Mouse (Mus musculus) kidney, postnatal 0 days (tissue): Measurements from ENCODE around the gene Qrfp. TPM values are rescaled to one million over a fixed set of nuclear protein-coding genes. Genes with fewer than 3 reads are reported as not detected.

Experiments used
- ATAC-seq: fragments of 200-750 bp; cut with Nextera tagmentation; replicated peaks from 2 replicates; pipeline ENCODE4 v1.8.0; 2017; ENCODE audit warnings: low read depth, moderate number of reproducible peaks, moderate TSS enrichment, moderate library complexity; ENCODE audit not compliant: low FRiP score
- DNase-seq: peaks from one replicate; pipeline ENCODE4 v3.0.0-alpha.2; 2016; ENCODE audit warnings: low spot score
- H3K27ac ChIP-seq: fragments of 300-500 bp; sonication (generic); 2 replicates; pipeline ENCODE4 v1.5.1; 2014; ENCODE audit warnings: mild to moderate bottlenecking
- H3K27me3 ChIP-seq: fragments of 300-500 bp; sonication (generic); 2 replicates; pipeline ENCODE4 v1.6.1; 2014; ENCODE audit warnings: low read length, mixed read lengths; ENCODE audit not compliant: insufficient read depth
- H3K36me3 ChIP-seq: fragments of 300-500 bp; sonication (generic); 2 replicates; pipeline ENCODE4 v1.6.1; 2014; ENCODE audit warnings: low read length, mixed read lengths; ENCODE audit not compliant: insufficient read depth
- H3K4me1 ChIP-seq: fragments of 300-500 bp; sonication (generic); replicated peaks from 2 replicates; pipeline ENCODE4 v1.6.1; 2014; ENCODE audit warnings: antibody characterized with exemption, low read length, mixed read lengths; ENCODE audit not compliant: insufficient read depth
- H3K4me2 ChIP-seq: fragments of 300-500 bp; sonication (generic); 2 replicates; pipeline ENCODE4 v1.6.1; 2014; ENCODE audit warnings: mild to moderate bottlenecking, low read length, moderate library complexity, mixed read lengths
- H3K4me3 ChIP-seq: fragments of 300-500 bp; sonication (generic); replicated peaks from 2 replicates; pipeline ENCODE4 v1.5.1; 2014; ENCODE audit warnings: low read depth, low read length
- H3K9ac ChIP-seq: fragments of 300-500 bp; sonication (generic); 2 replicates; pipeline ENCODE4 v1.6.1; 2014; ENCODE audit warnings: low read depth, low read length
- H3K9me3 ChIP-seq: fragments of 300-500 bp; sonication (generic); replicated peaks from 2 replicates; pipeline ENCODE4 v1.6.1; 2016; ENCODE audit warnings: low read length, inconsistent platforms, mixed read lengths
- CTCF ChIP-seq: IDR thresholded peaks from 2 replicates; pipeline ENCODE4 v1.5.1; 2016; ENCODE audit warnings: antibody characterized with exemption, low read depth, mild to moderate bottlenecking, moderate library complexity
- WGBS: fragments of 180-500 bp; shearing (Covaris S2); extraction: QIAGEN DNeasy Blood & Tissue Kit; methylation state at CpG from one replicate; pipeline ENCODE4 v1.1.7; 2014; 5-methylcytosine and 5-hydroxymethylcytosine counted together
- polyA plus RNA-seq: library from polyadenylated mRNA; unstranded; fragments of >200 nt; fragmentation: Nextera tagmentation; extraction: Ambion mirVana; gene quantifications from 2 replicates; pipeline ENCODE4 v1.2.1, GENCODE M21; 2015

The Qrfp gene
- polyA plus RNA-seq, 1 experiment from 2014 or later, result 0.08 TPM

- DNase-seq (no peak), ATAC-seq (peak; percentile 50)
- no peak overlapping the region for H3K9ac ChIP-seq
- TF ChIP-seq CTCF, result no peak
- H3K27me3 ChIP-seq, result no peaks in the 10 kb centered on the region
- no peaks in the 10 kb centered on the region for H3K9me3 ChIP-seq
- 39% methylated on average over 10 of the region's 10 CpGs for WGBS
- H3K4me3 ChIP-seq, result no peak overlapping the region
- peaks cover 9% of the 10 kb centered on the region; the same call in 1 of the 2 replicates for H3K4me1 ChIP-seq
- no peak overlapping the region for H3K4me2 ChIP-seq
- H3K36me3 ChIP-seq, result no peaks in the 10 kb centered on the region
- no peak overlapping the region for H3K27ac ChIP-seq
Measured at GRCm38 (mm10) chr2:31836091-31836490, 25.7 kb upstream of the Qrfp start.

DNA sequence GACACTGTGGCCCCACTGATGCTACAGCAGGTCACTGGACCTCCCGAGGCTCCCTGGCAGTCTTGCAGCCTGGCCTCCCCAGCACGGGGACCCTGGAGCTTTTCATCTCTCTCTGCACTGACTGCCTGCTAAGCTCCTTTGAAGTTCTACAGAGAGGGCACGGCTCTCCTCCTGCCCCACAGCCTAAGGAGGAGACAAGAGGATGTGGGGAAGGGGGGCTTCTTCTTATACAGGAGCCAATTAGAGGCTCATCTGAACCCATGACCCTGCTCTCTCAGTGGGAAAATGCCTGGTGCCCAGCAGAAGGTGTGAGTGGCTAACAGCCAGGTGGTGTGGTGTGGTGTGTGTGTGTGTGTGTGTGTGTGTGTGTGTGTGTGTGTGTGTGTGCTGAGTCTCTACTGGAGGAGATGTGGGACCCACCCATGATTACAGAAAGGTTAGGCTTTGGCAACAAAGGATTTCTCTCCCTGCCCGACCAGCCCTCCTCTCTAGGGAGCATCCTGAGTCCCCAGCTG lies 18.0 kb upstream of the Qrfp start:
- 20% methylated on average over 4 of the region's 4 CpGs for WGBS
- TF ChIP-seq CTCF, result no peak
- Histone ChIP-seq H3K36me3 (no peaks in the 10 kb centered on the region), H3K4me3 (no peak overlapping the region), H3K9me3 (no peaks in the 10 kb centered on the region), H3K4me2 (no peak overlapping the region), H3K27me3 (0 out of 2 replicates have a peak, but pooled peaks cover 2% of the 10 kb centered on the region), H3K4me1 (0 out of 2 replicates have a peak, but pooled peaks cover 4% of the 10 kb centered on the region), H3K9ac (no peak overlapping the region), H3K27ac (no peak overlapping the region)
- DNase-seq (no peak), ATAC-seq (no peak)

DNA sequence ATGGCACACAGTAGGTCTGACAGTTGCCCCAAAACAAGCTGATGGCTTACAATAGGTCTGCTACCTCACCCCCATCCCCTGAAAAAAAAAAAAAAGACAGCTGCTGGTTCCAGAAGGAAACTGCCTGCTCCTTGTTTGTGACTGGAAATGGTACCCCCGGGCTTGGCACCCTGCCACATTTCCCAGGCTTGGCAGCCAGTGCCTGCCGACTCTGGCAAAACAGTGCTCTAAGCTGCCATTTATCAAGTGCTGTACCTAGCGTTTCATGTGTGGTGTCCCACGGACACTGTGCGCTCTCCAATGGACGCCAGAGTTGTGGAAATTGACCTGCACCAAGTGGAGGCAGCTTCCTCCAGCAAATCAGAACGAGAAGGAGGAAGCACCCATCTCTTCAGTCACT lies 17.5 kb upstream of the Qrfp start:
- peaks cover 4% of the 10 kb centered on the region; the same call in 1 of the 2 replicates for H3K4me1 ChIP-seq
- no peak for ATAC-seq
- no peak overlapping the region for H3K4me2 ChIP-seq
- H3K27me3 ChIP-seq, result 0 out of 2 replicates have a peak, but pooled peaks cover 5% of the 10 kb centered on the region
- no peak overlapping the region for H3K4me3 ChIP-seq
- TF ChIP-seq CTCF, result no peak
- WGBS, result 30% methylated on average over 7 of the region's 7 CpGs
- no peaks in the 10 kb centered on the region for H3K36me3 ChIP-seq
- DNase-seq, result no peak
- H3K9ac ChIP-seq, result no peak overlapping the region
- no peaks in the 10 kb centered on the region for H3K9me3 ChIP-seq
- no peak overlapping the region for H3K27ac ChIP-seq

GRCm38 (mm10) chr2:31826094-31827085 lies 16.0 kb upstream of the Qrfp start:
- no peaks in the 10 kb centered on the region for H3K9me3 ChIP-seq
- H3K4me1 ChIP-seq, result peaks cover 4% of the 10 kb centered on the region; the same call in 1 of the 2 replicates
- no peak for TF ChIP-seq CTCF
- no peaks in the 10 kb centered on the region for H3K36me3 ChIP-seq
- no peak overlapping the region for H3K9ac ChIP-seq
- no peak overlapping the region for H3K4me2 ChIP-seq
- no peak overlapping the region for H3K4me3 ChIP-seq
- ATAC-seq (no peak), DNase-seq (no peak)
- WGBS, result 70% methylated on average over 14 of the region's 14 CpGs
- H3K27me3 ChIP-seq, result 0 out of 2 replicates have a peak, but pooled peaks cover 5% of the 10 kb centered on the region
- no peak overlapping the region for H3K27ac ChIP-seq

DNA sequence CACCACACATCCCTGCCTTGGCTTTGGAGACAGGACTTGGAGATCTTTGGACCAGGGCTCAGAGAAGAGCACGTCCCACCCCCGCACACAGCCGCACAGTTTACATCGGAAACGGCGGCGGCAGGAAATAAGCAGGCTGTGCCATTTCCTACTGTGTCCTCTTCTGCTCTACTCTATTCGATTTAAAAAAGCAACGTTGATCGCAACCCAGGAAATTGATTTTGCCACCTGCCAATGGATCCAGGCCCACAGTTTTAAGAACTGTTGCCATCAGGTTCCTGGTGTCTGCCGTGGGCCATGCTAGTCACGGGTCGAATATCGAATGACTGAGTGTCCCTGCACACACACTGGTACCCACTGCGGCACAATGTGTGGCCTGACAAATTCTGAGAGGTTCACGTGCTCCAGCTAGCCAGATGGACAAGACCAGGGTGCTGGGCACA lies 15.1 kb upstream of the Qrfp start:
- DNase-seq (no peak), ATAC-seq (no peak)
- Histone ChIP-seq H3K4me2 (no peak overlapping the region), H3K4me3 (no peak overlapping the region), H3K4me1 (peaks cover 4% of the 10 kb centered on the region; the same call in 1 of the 2 replicates), H3K9ac (no peak overlapping the region), H3K9me3 (no peaks in the 10 kb centered on the region), H3K36me3 (no peaks in the 10 kb centered on the region), H3K27ac (no peak overlapping the region), H3K27me3 (0 out of 2 replicates have a peak, but pooled peaks cover 5% of the 10 kb centered on the region)
- 64% methylated on average over 16 of the region's 16 CpGs for WGBS
- TF ChIP-seq CTCF, result no peak

- no peak overlapping the region for H3K9ac ChIP-seq
Measured at GRCm38 (mm10) chr2:31823933-31824730, 13.8 kb upstream of the Qrfp start.

More at GRCm38 (mm10) chr2:31823933-31824730, 13.8 kb upstream of the Qrfp start:
- DNase-seq (no peak), ATAC-seq (no peak)
- Histone ChIP-seq H3K36me3 (no peaks in the 10 kb centered on the region), H3K4me3 (no peak overlapping the region), H3K4me2 (no peak overlapping the region), H3K27ac (no peak overlapping the region), H3K9me3 (no peaks in the 10 kb centered on the region), H3K4me1 (peaks cover 4% of the 10 kb centered on the region; the same call in 1 of the 2 replicates), H3K27me3 (0 out of 2 replicates have a peak, but pooled peaks cover 5% of the 10 kb centered on the region)
- WGBS, result 77% methylated on average over 12 of the region's 15 CpGs
- TF ChIP-seq CTCF, result peak; percentile 59
